Mouse (Mus musculus): ENCODE data around the gene Cacna1b. TPM values are rescaled to one million over a fixed set of nuclear protein-coding genes. Genes with fewer than 3 reads are reported as not detected.

Gene Cacna1b
- 10.9 and 11.5 TPM in 2 replicates for polyA plus RNA-seq (2015; fragmentation: Nextera tagmentation; extraction: Ambion mirVana)

DNA sequence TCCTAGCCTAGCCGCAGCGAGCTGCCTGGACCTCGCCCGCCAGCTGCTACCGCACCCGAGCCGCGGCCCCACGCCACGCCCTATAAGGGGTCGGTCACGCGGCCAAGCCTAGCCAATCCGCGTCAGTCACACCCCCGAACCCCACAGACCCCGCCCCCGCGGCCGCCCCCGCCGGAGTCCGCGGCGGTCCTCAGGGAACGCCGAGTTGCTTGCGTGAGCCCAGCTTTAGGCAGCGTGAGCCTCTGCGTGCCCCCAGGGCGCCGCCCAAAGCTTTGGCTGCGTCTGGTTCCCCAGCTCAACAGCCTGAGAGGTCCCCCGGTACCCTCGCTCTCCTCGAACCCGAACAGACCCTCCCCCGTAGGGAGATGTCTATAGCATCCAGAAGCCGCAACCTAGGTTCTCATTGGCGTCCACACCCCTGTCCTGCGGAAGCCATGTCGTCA is at the start of gene Cacna1b:
Cacna1b (minus strand) TSS at position 38 of the 443 bp plus-strand sequence.
- WGBS = under 1% methylated on average over 42 of the region's 42 CpGs
- H3K9ac ChIP-seq = peak within 1 kb of the TSS; percentile 92
- H3K27ac ChIP-seq = peak within 1 kb of the TSS; percentile 90

DNA sequence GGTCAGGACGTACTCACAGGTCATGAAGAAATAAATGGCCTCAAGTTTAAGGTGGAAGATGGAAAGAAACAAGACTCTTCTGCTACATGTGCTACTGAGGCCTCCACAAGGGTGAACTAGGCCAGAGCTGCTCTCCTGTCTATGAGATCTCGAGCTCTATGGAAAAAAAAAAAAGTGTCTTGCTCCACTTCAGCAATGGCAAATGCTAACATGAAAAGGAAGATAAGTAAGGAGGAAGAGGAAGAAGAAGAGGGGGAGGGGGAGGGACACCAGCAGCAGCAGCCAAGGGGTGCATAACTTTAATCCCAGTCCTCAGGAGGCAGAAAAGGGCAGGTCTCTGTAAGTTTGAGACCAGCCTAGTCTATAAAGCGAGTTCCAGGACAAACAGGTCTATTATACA is 46.8 kb upstream of the Cacna1b start:
- Histone ChIP-seq H3K9ac (no peak overlapping the region), H3K27ac (no peak overlapping the region), H3K36me3 (peaks cover 78% of the 10 kb centered on the region), H3K4me2 (no peak overlapping the region), H3K4me1 (replicated peaks) (no peaks in the 10 kb centered on the region), H3K27me3 (no peaks in the 10 kb centered on the region), H3K9me3 (no peaks in the 10 kb centered on the region), H3K4me3 (no peak overlapping the region)
- WGBS = 95% methylated on average over 3 of the region's 3 CpGs
- no peak for ATAC-seq (ENCODE audit: low FRiP score)

More for the DNA sequence above, at the start of gene Cacna1b:
- H3K36me3 ChIP-seq = peaks cover 7% of the 10 kb centered on the region
- H3K4me2 ChIP-seq = peak within 1 kb of the TSS; percentile 94
- H3K4me3 ChIP-seq = peak within 1 kb of the TSS; percentile 85
- peaks cover 44% of the 10 kb centered on the region for H3K4me1 ChIP-seq (replicated peaks)
- no peaks in the 10 kb centered on the region for H3K9me3 ChIP-seq
- peaks cover 20% of the 10 kb centered on the region for H3K27me3 ChIP-seq
- ATAC-seq (ENCODE audit: low FRiP score) = peak; percentile 92

DNA sequence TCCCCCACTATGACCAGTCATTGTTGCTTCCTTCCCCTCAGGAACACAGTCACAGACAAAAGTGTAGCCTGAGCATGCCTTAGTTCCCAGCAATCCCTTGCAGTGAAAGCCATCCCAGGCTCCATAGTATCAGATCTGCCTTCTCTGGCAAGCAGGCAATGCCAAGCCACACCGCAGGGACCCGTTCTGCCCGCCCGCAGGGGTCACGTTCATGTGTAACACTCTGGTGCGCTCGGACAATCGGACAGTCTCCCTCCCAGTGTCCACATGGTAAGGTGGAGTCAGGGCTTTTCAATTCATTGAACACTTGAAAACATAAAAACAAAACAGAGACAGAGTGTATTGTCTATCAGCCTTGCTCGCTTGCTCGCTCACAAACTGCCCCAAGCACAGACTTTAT is 44.7 kb upstream of the Cacna1b start:
- no peaks in the 10 kb centered on the region for H3K9me3 ChIP-seq
- H3K4me2 ChIP-seq = no peak overlapping the region
- peaks cover 81% of the 10 kb centered on the region for H3K36me3 ChIP-seq
- no peak overlapping the region for H3K9ac ChIP-seq
- WGBS = 85% methylated on average over 10 of the region's 10 CpGs
- H3K4me1 ChIP-seq (replicated peaks) = no peaks in the 10 kb centered on the region
- H3K4me3 ChIP-seq = no peak overlapping the region
- no peaks in the 10 kb centered on the region for H3K27me3 ChIP-seq
- no peak for ATAC-seq (ENCODE audit: low FRiP score)
- H3K27ac ChIP-seq = 0 out of 2 replicates have a peak overlapping the region, but pooled peaks have one; percentile 4

DNA sequence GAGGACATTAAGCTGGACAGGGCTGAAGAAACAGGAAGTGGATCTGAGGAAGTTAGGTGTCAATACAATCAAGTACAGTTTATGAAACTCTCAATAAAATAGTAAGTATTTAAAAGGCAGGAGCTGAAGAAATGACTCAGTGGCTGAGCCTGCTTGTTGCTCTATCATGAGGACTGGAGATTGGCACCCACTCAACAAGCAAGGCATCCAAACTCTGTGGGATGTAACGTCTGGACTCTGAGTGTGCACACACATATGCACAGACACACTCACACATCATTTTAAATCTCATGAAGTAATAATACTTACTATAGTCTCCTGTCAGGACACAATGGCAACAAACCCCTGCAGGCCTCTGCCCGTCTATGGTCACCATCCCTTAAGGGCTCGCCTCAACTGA is 44.1 kb upstream of the Cacna1b start:
- Histone ChIP-seq H3K4me2 (no peak overlapping the region), H3K9ac (no peak overlapping the region), H3K4me3 (no peak overlapping the region), H3K27ac (no peak overlapping the region), H3K4me1 (replicated peaks) (no peaks in the 10 kb centered on the region), H3K36me3 (peaks cover 81% of the 10 kb centered on the region), H3K9me3 (no peaks in the 10 kb centered on the region), H3K27me3 (no peaks in the 10 kb centered on the region)
- 91% methylated on average over 3 of the region's 3 CpGs for WGBS
- no peak for ATAC-seq (ENCODE audit: low FRiP score)

DNA sequence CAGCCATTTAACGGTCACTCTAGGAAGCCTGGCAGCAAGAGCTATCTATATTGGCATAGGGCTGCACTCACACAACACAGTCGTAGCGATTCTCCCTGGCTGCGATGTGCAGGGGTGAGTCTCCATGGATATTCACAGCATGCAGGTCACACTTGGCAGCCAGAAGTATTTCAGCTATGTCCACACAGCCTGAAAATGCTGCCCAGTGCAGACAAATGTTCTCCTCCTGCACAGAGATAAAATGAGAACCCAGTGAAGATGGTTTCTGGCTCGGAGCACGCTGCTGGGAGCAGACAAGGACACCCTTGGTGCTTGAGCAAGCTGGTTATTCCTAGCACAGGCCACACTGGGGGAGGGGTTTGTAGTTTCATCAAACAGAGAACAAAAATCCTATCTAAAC is 43.2 kb upstream of the Cacna1b start:
- Histone ChIP-seq H3K4me2 (no peak overlapping the region), H3K27me3 (no peaks in the 10 kb centered on the region), H3K9ac (no peak overlapping the region), H3K36me3 (peaks cover 82% of the 10 kb centered on the region), H3K4me1 (replicated peaks) (no peaks in the 10 kb centered on the region), H3K4me3 (no peak overlapping the region), H3K27ac (no peak overlapping the region), H3K9me3 (no peaks in the 10 kb centered on the region)
- WGBS = 82% methylated on average over 6 of the region's 6 CpGs
- ATAC-seq (ENCODE audit: low FRiP score) = no peak

DNA sequence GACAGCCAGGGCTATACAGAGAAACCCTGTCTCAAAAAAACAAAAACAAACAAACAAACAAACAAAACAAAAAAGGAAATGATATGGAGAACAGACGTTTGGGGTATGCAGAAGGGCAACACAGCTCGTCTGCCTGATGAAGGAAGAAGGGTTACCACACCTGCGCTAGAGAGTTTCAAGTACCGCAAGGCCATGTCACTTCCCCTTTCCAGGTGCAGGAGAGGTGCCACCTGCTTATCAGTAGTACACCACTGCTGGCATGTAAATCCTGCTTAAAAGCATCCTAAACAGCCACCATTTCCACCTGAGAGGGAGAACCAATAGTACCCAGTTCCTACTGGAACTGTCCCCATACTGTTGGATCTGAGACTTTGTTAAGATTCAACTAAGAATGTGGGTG is 42.7 kb upstream of the Cacna1b start:
- Histone ChIP-seq H3K9me3 (no peaks in the 10 kb centered on the region), H3K4me3 (no peak overlapping the region), H3K9ac (no peak overlapping the region), H3K4me1 (replicated peaks) (no peaks in the 10 kb centered on the region), H3K27ac (no peak overlapping the region), H3K4me2 (no peak overlapping the region), H3K27me3 (no peaks in the 10 kb centered on the region), H3K36me3 (peaks cover 82% of the 10 kb centered on the region)
- no peak for ATAC-seq (ENCODE audit: low FRiP score)
- 96% methylated on average over 4 of the region's 4 CpGs for WGBS

DNA sequence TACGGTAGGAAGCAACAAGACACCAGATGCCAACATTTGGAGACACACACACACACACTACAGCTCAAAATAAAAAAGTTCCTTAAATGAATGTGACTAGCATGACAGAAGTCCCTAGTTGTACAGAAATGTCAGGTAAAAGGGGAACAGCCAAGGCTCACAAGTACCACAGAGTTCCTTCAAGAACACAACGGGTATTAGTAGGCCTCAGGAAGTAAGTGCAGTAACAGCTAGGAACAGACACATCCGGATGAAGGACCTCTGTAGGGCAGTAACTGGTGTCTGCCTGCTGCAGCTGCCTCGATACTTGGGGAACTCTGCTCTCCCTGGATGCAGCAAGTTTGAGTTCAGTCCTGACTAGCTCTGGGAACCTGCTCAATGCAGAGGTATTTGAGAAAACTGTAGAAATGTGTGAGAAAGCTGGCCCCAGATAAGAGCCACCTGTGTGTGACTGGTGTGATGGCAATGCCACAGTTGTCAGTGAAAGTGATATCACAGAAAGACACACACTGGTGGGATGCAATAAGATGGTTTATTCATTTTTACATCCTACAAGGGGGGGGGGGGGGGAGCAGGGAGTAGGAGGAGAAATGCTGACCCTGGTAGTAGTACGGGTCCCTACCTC is 34.0 kb upstream of the Cacna1b start:
- H3K9me3 ChIP-seq = no peaks in the 10 kb centered on the region
- 90% methylated on average over 5 of the region's 5 CpGs for WGBS
- no peak overlapping the region for H3K27ac ChIP-seq
- H3K9ac ChIP-seq = no peak overlapping the region
- H3K27me3 ChIP-seq = no peaks in the 10 kb centered on the region
- H3K4me3 ChIP-seq = no peak overlapping the region
- no peak for ATAC-seq (ENCODE audit: low FRiP score)
- H3K4me2 ChIP-seq = no peak overlapping the region
- H3K4me1 ChIP-seq (replicated peaks) = no peaks in the 10 kb centered on the region
- H3K36me3 ChIP-seq = peaks cover 85% of the 10 kb centered on the region

DNA sequence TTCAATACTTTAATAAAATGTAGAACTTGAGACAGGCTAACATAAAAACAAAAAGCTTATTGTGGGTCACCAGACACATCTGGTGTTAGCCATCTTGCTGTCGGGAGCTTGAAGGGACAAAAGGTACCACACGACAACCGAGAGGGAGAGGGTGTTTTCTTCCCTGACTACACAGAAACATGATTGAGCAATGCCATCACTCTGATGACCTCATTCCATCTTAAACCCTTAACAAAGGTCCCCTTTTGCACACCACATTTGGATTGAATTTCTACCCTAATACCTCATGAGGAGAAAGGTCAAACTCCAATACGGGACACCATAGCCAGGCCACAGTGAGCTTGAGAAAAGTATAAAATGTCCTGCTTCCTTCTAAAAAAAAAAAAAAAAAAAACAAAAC is 24.3 kb upstream of the Cacna1b start:
- Histone ChIP-seq H3K27me3 (no peaks in the 10 kb centered on the region), H3K4me3 (no peak overlapping the region), H3K27ac (no peak overlapping the region), H3K9me3 (0 out of 2 replicates have a peak, but pooled peaks cover 3% of the 10 kb centered on the region), H3K9ac (no peak overlapping the region), H3K4me2 (no peak overlapping the region), H3K4me1 (replicated peaks) (no peaks in the 10 kb centered on the region), H3K36me3 (peaks cover 32% of the 10 kb centered on the region)
- ATAC-seq (ENCODE audit: low FRiP score) = no peak
- WGBS = 52% methylated on average over 4 of the region's 4 CpGs

DNA sequence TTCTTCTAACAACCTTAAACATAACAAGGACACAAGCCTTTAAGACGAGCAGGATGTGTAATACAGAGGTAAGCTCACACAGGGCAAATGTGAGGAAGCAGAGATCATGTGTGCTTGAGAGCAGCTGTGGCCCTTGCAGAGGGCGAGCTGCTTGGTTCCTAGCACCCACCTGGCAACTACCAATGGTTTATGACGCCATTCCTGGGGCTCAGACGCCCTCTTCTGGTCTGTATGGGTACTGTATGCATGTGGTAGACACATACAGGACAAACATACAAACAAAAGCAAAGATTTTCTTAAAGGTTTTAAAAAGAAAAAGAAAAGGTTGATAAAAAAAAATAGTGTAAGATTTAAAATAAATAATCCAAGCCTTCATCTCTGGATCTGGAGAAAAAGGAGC is 18.3 kb upstream of the Cacna1b start:
- 0 out of 2 replicates have a peak, but pooled peaks cover 3% of the 10 kb centered on the region for H3K9me3 ChIP-seq
- H3K4me3 ChIP-seq = no peak overlapping the region
- H3K27me3 ChIP-seq = no peaks in the 10 kb centered on the region
- no peak overlapping the region for H3K27ac ChIP-seq
- no peak overlapping the region for H3K9ac ChIP-seq
- no peak overlapping the region for H3K4me2 ChIP-seq
- peaks cover 8% of the 10 kb centered on the region for H3K4me1 ChIP-seq (replicated peaks)
- no peaks in the 10 kb centered on the region for H3K36me3 ChIP-seq
- ATAC-seq (ENCODE audit: low FRiP score) = no peak
- WGBS = 53% methylated on average over 4 of the region's 4 CpGs

DNA sequence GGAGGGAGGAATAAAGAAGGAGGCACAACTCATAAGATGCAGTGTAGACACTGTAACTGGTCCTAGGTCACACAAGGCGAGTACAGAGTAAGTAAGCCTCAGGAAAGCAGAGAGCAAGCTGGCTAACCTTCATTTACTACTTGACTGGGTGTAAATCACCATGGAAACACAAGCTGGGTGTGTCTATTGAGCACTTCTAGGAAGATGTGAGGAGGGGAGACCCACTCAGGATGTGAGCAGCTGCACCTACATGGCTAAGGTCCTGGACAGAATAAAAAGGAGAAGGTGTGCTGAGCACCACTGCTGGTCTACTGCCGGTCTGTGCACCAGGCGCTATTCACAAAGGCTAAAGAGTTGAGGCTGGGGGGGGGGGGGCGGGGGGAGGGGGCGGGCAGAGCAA is 13.9 kb upstream of the Cacna1b start:
- Histone ChIP-seq H3K4me3 (no peak overlapping the region), H3K27ac (no peak overlapping the region), H3K4me2 (no peak overlapping the region), H3K4me1 (replicated peaks) (peaks cover 8% of the 10 kb centered on the region), H3K36me3 (no peaks in the 10 kb centered on the region), H3K9ac (no peak overlapping the region), H3K9me3 (no peaks in the 10 kb centered on the region), H3K27me3 (no peaks in the 10 kb centered on the region)
- WGBS = 18% methylated on average over 2 of the region's 5 CpGs
- ATAC-seq (ENCODE audit: low FRiP score) = no peak

DNA sequence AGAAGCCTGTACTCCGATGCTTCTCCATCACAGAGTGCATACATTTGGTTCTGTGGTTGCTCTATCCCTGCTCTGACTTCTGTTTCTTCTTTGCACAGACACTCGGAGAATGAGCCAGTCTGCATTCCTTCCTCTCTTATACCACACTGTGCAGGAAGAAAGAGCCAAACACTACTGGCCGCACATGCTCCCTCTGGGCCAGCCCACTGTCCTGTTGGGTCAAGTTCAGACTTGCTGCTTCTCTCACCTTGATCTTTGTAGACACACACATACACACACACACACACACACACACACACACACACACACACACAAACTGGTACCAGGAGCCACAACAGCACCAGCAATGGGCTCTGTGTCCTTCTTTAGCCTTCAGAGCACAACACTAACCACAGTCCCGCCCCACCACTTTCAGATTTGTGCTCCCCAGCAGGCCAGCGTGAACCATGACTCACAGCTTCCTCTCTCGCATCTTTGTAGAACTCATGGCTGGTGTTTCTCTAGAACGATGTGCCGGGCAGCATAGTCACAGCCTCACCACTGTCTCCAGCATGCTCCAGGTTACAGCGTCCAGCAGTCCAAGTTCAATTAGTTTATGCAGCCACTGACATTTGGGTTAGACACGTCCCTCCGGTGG is 13.1 kb upstream of the Cacna1b start:
- no peak overlapping the region for H3K9ac ChIP-seq
- no peaks in the 10 kb centered on the region for H3K9me3 ChIP-seq
- peaks cover 8% of the 10 kb centered on the region for H3K4me1 ChIP-seq (replicated peaks)
- no peaks in the 10 kb centered on the region for H3K27me3 ChIP-seq
- H3K27ac ChIP-seq = no peak overlapping the region
- H3K36me3 ChIP-seq = no peaks in the 10 kb centered on the region
- no peak for ATAC-seq (ENCODE audit: low FRiP score)
- no peak overlapping the region for H3K4me3 ChIP-seq
- WGBS = 80% methylated on average over 11 of the region's 11 CpGs
- no peak overlapping the region for H3K4me2 ChIP-seq

DNA sequence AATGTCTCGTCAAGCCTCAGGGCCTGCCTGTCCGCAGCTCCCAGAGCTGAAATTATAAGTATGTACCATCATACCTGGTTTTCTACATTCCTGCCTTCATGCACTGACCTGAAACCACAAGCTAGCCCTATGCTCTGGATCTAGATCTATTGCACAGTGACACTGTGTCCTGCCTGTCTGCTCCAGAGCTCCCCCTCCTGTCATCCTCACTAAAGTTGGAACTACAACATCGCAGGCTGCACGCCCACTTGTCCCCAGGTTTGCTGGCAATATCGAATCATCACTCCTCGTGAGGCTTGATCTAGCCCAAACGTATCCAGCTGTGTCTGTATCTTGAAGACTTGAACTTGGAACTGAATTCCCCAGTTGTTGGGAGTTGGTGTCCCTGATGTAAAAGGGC is 11.9 kb upstream of the Cacna1b start:
- H3K4me2 ChIP-seq = no peak overlapping the region
- WGBS = 70% methylated on average over 7 of the region's 7 CpGs

DNA sequence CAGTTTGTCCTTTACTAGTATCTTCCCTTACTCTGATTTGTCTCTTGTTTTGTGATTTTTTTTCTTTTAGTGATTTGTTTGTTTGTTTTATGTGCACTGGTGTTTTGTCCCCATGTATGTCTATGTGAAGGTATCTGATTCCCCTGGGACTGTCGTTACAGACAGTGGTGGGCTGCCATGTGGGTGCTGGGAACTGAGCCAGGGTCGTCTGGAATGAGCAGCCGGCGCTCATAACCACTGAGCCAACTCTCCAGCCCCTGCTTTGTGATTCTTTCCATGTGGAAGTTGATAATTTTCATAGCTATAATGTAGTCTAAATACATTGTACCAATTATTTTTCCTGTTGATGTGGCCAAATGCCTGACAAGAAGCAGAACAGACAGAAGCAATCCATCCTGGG is 7.9 kb upstream of the Cacna1b start:
- H3K36me3 ChIP-seq = no peaks in the 10 kb centered on the region
- no peaks in the 10 kb centered on the region for H3K4me1 ChIP-seq (replicated peaks)
- 84% methylated on average over 4 of the region's 4 CpGs for WGBS
- H3K4me3 ChIP-seq = no peak overlapping the region
- H3K9me3 ChIP-seq = no peaks in the 10 kb centered on the region
- no peak for ATAC-seq (ENCODE audit: low FRiP score)
- H3K9ac ChIP-seq = no peak overlapping the region
- peaks cover 6% of the 10 kb centered on the region; the same call in 1 of the 2 replicates for H3K27me3 ChIP-seq
- no peak overlapping the region for H3K27ac ChIP-seq
- H3K4me2 ChIP-seq = no peak overlapping the region

More for the DNA sequence above, 11.9 kb upstream of the Cacna1b start:
- Histone ChIP-seq H3K9me3 (no peaks in the 10 kb centered on the region), H3K36me3 (no peaks in the 10 kb centered on the region), H3K27ac (no peak overlapping the region), H3K4me1 (replicated peaks) (peaks cover 8% of the 10 kb centered on the region), H3K27me3 (no peaks in the 10 kb centered on the region), H3K9ac (no peak overlapping the region), H3K4me3 (no peak overlapping the region)
- no peak for ATAC-seq (ENCODE audit: low FRiP score)

Measured in hindbrain, embryonic 13.5 days (tissue).